Mouse (Mus musculus): ENCODE data around the gene AI854703.
A peak's percentile ranks its signal among the peaks of the same experiment; 100 is the strongest.

The AI854703 gene

DNA sequence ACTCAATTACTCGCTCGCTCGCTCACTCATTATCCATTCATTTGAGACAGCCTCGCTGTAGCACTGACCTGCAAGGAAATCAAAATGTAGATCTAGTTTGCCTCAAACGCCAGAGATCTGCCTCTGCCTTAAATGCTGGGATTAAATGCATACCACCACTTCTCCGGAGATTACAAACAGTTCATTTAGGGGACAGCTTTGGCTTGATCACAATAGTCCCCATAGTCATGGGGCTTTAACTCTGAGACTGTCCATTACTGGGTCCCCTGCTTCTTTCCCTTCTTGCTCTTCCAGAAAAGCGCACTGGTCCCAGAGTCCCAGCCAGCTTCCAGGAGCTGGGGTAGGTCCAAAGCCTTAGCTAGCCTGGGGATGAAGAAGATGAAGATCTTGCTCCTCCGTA is at the start of gene AI854703:
TSS of gene AI854703 (plus strand) at position 301 of the 400 bp plus-strand sequence.
- no peak for DNase-seq (ENCODE audit: low read depth)

GRCm38 (mm10) chr6:48578736-48579135 is 47.8 kb upstream of the AI854703 start:
- no peak for DNase-seq (ENCODE audit: low read depth)

- DNase-seq (ENCODE audit: low read depth), result peak; percentile 57
These were observed 47.3 kb upstream of the AI854703 start for GRCm38 (mm10) chr6:48579215-48579648.

DNA sequence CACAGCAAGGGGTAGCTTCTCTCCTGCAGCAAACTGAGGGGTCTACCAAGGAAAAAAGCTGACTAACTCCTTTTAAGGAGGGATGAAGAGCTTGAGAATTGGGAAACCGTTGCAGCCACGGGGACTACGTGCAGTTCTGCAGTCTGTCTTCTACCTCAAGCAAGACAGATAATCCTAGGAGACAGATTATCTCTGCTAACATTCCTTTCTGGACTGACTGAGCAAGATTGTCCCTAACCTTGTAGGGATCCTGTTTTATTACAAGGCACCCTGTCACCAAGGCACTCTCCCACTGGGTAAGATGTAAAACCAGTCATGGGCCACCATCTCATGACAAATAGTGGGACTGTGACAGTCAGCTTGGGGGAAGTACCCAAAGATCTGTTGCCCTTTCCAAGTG is 45.3 kb upstream of the AI854703 start:
- DNase-seq (ENCODE audit: low read depth), result no peak

- DNase-seq (ENCODE audit: low read depth), result peak; percentile 88
These were observed 44.5 kb upstream of the AI854703 start for GRCm38 (mm10) chr6:48582037-48582436.

DNA sequence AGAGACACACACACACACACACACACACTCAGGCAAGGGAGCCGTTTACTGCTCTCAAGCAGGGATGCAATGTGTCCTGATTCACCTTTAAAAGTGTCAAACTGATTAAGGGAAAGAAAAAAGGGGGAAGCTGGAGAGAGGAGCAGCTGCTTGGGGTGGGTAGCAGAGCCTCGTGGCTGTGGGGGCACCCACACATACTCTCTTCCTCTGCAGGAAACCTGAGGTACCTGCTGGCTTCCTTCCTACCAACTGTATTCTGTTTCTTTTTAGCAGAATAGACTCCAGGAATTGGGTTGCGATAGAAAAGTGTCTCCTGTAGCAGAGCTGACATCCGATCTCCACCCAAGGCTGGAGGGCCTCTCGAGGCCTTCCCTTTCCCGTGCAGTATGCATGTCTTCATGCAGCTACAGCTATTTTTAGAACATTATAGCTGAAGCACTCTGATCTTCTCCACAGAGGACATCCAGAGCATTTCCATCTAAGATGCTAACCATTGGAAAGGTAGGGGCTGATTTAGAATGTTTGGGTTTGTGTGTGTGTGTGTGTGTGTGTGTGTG is 37.3 kb upstream of the AI854703 start, which contains the start of gene Gm45021:
TSS of gene Gm45021 (plus strand) at position 417 of the 557 bp plus-strand sequence.
- DNase-seq (ENCODE audit: low read depth), result peak; percentile 70

DNA sequence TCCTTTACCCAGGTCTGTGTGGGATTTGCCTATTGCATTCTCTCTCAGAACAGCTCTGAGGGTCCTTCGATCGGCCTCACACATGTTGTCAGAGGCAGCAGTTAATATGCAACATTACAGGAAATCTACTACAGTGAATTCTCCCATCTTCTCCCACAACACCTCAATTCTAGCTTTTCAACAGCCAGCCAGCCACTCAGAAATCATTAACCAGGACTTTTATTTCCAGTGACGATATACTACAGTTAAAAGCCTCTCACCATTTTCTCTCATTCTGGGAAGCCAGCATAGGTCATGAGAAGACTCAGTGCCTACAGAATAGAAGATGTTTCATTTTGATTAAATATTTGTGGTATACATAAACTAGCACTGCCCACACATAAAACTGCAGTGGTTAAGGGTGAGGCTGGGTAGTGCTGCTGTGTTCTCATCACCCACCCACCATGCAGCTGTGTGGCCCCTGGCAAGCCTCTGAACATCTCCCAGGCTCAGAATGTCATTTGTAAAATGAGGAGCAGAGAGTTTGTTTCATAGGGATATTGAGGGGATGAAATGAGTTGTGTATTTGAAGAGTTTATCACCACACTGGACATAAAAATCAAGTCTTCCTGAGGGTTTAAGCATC is 35.2 kb upstream of the AI854703 start:
- no peak for DNase-seq (ENCODE audit: low read depth)

- DNase-seq (ENCODE audit: low read depth), result no peak
These were observed 34.7 kb upstream of the AI854703 start for GRCm38 (mm10) chr6:48591871-48592270.

- DNase-seq (ENCODE audit: low read depth), result peak; percentile 94
These were observed 33.2 kb upstream of the AI854703 start, which contains the start of the genes Repin1 and Gm44965 for GRCm38 (mm10) chr6:48593158-48594042. Gene Repin1, plus strand, starts transcription at chr6:48593883. Gene Gm44965, plus strand, starts transcription at chr6:48593941.

- DNase-seq (ENCODE audit: low read depth), result peak; percentile 39
These were observed 32.4 kb upstream of the AI854703 start for GRCm38 (mm10) chr6:48594043-48594738.

DNA sequence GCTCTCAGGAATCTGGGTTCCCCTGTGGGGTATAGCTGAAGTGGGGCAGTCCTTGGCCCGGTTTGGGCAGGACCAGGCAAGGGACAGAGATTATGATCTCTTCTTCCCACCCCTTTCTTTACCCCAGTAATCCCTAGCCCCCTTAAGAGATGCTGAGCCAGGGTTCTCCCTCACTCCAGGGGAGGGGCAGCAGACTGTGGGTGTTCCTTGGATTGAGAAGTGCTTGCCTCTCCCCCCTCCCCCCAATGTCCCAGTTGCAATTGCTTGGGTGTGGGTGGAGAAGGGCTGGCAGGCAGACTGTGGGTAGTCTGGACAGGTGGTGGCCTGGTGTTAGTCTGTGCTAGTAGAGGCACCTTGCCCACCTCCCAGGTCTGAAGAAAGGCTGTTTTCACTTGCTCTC is 31.3 kb upstream of the AI854703 start:
- no peak for DNase-seq (ENCODE audit: low read depth)

DNA sequence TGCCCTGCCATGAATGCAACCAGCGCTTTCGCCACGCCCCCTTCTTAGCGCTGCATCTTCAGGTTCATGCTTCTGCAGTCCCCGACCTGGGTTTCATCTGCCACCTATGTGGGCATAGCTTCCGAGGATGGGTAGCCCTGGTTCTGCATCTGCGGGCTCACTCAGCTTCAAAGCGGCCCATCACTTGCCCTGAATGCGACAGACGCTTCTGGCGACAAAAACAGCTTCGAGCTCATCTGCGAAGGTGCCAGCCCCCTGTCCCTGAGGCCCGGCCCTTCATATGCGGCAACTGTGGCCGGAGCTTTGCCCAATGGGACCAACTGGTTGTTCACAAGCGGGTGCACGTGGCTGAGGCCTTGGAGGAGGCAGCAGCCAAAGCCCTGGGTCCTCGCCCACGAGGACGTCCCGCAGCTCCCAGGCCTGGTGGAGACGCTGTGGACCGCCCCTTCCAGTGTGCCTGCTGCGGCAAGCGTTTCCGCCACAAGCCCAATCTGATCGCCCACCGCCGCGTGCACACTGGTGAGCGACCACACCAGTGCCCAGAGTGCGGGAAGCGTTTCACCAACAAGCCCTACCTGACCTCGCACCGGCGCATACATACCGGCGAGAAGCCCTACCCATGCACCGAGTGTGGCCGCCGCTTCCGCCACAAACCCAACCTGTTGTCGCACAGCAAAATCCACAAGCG is 29.9 kb upstream of the AI854703 start:
- no peak for DNase-seq (ENCODE audit: low read depth)

- no peak for DNase-seq (ENCODE audit: low read depth)
These were observed 29.3 kb upstream of the AI854703 start for GRCm38 (mm10) chr6:48597233-48597625.

DNA sequence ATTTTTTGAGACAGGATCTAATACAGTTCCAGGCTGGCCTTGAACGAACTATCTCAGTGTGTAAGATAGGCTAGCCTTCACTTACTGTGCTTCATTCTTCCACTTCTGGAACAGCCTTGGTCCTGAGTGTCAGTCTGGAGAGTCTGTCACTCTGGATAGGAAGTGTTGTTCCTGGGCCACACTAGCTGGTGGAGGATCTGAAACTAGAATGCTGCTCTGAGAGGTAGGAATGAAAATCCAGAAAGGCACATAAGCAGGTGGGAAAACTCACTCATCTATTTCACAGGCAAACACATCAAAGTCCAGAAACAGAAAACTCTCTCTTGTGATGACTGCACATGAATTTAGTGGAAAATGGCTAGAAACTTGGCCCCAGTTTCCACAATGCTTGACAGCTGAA is 26.0 kb upstream of the AI854703 start:
- DNase-seq (ENCODE audit: low read depth), result no peak

- DNase-seq (ENCODE audit: low read depth), result peak; percentile 78
These were observed 25.1 kb upstream of the AI854703 start, which contains the start of gene Zfp775 for GRCm38 (mm10) chr6:48601271-48602079. Gene Zfp775, plus strand, starts transcription at chr6:48602063.

DNA sequence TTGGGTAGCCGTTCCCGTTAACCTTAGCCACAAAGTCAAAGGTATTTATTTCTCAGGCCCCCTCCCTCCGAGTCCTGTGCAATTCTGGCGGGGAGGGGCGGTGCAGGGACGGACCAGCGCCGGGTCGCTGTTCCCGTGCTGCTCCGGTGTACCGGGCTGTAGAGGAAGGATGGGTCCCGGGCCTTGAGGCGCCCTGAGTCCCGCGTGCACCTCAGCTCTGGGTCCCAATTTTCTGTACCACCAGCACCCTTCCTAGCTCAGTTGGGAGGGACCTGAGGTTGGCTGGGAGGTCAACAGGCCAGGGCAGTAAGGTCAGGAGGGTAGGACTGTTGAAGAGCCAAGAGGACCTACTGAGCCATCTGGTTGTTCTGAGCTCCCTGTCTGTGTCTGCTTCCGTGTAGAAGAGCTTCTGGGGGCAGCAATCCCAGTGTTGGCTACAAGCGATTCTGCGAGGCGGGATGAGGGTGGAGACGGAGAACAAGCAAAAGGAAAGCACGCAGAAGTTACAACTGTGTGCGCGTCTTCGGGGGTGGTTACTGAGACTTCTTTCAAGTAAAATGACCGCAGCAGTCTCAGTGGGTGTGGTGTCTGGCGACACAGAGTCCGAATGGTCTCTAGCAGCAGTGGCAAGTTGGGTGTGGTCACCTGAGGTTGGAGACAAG is 24.4 kb upstream of the AI854703 start:
- DNase-seq (ENCODE audit: low read depth), result peak; percentile 60

- DNase-seq (ENCODE audit: low read depth), result no peak
These were observed 18.4 kb upstream of the AI854703 start for GRCm38 (mm10) chr6:48608124-48608523.

DNA sequence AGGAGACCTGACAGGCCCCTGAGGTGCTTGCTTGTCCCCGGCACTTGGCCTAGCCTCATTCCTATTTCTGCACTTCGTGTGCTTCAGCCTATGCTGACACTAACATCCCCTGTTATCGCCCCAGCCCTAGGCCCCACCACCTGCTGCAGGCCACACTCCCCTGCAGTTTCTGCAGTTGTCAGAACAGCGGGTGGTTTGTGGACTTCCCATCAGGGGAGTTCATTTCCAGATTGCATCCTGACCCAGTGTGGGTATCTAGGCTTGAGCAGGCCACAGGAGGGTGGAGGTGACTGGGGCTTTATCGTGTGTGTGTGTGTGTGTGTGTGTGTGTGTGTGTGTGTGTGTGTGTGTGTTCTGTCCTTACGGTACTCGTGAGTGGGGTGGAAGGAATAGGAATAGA is 17.1 kb upstream of the AI854703 start:
- no peak for DNase-seq (ENCODE audit: low read depth)

GRCm38 (mm10) chr6:48610657-48611056 is 15.9 kb upstream of the AI854703 start:
- no peak for DNase-seq (ENCODE audit: low read depth)

GRCm38 (mm10) chr6:48613464-48613863 is 13.1 kb upstream of the AI854703 start:
- no peak for DNase-seq (ENCODE audit: low read depth)
